Mouse (Mus musculus): ENCODE results near the gene Slc25a23.

DNA sequence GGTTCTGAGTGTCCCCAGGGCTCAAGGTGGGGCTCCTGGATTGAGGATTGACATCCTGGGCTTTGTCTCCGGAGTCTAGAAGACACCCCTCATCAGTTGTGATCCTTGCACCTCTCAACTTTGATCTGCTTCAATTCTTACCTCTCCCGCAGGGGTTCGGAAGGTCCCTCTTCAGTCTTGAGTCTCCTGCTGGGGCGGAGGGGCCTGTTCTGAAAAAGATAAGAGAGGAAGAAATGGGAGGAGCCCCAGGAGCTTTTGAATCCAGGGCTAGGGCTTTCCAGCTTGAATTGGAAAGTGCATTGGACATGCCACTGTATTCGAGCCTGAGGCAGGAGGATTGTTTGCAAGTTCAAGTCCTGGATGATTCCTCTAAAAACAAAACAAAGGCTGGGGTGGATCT lies 7.2 kb upstream of the Slc25a23 start:
- TF ChIP-seq CTCF (IDR thresholded peaks at IDR 0.05; ENCODE audit: borderline replicate concordance, insufficient read depth, low read length) (no peak), POLR2A (IDR thresholded peaks at IDR 0.05; ENCODE audit: low read depth, low read length) (no peak)
